Mouse (Mus musculus) adrenal gland, adult 2 months (tissue): ENCODE measurements around the gene Polr1b. TPM values are rescaled to one million over a fixed set of nuclear protein-coding genes. Genes with fewer than 3 reads are reported as not detected.
A peak's percentile ranks its signal among the peaks of the same experiment; 100 is the strongest.

Experiments
- DNase-seq: peaks from one replicate; pipeline ENCODE4 v3.0.0; 2021
- polyA plus RNA-seq: library from polyadenylated mRNA; depleted of rRNA; stranded (reverse); fragments of >200 nt; gene quantifications from 2 replicates; pipeline ENCODE4 v1.2.3, GENCODE M21; 2012
- total RNA-seq, 2 experiments: library from RNA; stranded (reverse); gene quantifications; 2 replicates each; pipeline ENCODE4 v1.2.3; 2021

The Polr1b gene
- total and polyA plus RNA-seq, 3 experiments: 15.1 to 19.0 (median 16.7) TPM

DNA sequence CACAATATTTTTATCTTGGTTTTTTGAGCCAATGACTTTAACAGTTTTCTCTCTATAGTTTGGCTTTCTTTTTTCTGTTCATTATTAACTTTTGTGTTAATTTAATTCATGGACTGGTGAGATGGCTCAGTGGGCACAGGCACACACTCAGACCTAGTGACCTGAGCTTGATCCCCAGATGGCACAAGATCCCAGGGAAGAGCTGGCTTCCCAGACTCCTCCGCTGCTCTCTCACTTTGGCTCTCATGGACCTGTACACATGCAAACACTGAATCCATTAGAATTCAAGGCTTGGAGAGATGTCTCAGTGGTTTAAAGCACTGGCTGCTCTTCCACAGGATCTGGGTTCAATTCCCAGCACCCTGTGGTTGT lies 15.6 kb downstream of the Polr1b start:
- no peak for DNase-seq

DNA sequence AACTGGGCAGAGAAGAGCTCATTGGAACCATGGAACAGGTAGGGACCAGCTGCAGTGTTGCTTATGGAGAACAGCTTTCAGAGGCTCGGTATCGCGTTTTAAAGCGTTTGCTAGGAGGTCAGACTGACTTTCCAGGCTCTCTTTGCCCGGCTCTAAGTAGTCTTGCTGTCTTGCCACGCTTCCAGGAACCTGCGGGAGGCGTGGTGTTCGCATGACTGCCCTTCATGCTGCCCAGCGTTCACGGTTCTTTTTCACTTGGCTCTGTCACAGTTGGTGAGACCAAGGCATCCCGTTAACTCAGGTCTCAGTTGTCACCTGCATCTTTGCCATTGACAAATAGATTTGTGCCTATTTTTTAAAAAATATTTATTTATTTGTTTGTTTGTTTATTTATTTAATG lies 17.3 kb downstream of the Polr1b start:
- no peak for DNase-seq

DNA sequence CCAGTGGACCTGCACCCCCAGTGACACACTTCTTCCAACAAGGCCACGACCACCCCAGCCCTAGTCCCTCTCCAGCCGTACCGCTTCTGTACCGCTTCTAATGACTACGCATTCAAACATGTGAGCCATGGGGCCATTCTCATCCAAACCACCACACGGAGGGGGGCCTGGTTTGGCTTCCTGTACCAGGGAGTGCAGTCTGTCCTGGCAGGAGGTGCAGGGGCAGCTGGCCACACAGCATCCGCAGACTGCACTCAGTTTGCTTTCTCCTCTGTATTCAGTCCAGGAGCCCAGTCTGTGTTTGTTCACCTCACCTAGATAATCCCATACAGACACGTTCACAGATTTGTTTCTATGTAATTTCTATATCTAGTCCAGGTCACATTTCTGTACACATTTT lies 21.2 kb downstream of the Polr1b start:
- DNase-seq: no peak

DNA sequence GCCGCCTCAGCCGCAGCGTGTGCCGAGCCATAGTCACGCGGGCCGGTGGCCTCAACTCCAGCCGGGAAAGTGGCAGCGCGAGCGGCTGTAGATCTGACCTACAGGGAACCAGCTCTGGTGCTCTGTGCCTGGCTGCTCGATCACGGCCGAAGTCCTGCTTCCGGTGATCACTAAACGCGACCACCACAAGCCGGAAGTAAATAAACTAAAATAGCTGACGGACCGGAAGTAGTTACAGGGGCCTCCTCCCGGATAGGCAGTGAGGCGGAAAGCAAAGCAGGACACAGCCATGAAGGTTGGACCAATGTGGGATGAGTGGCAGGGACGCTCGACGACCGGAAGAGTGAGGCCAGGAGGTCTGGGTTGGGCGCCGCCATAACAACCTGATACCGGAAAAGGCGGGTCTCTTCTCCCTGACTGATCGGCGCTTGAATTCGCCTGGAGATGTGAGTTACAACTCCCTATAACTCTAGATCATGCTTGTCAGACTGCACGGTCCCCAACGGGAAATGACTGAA lies 28.7 kb downstream of the Polr1b start, which contains the start of gene Chchd5:
Gene Chchd5, plus strand, starts transcription at position 289 of the 518 bp plus-strand sequence.
- peak; percentile 95 for DNase-seq

DNA sequence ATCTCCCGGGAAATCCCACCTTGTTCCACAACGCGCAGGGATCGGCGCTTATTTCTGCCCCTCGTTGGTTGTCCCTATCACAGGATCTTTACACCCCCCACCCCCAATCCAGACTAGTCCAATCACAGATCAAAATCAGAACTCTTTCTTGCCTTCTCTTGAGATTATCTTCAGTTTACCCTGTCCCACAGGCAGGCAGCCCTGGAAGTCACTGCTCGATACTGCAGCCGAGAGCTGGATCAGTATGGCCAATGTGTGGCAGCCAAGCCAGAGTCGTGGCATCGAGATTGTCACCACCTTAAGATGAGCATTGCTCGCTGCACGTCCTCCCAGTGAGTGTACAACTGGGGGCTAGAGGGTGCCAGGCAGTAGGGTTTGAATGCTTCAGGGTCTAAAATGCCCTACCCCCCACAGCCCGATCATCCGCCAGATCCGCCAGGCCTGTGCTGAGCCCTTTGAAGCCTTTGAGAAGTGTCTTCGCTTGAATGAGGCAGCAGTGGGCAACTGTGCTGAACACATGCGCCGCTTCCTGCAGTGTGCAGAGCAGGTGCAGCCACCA lies 29.3 kb downstream of the Polr1b start:
- DNase-seq: no peak

- DNase-seq: no peak
Observed at GRCm38 (mm10) chr2:129130776-129131175, 30.0 kb downstream of the Polr1b start.

DNA sequence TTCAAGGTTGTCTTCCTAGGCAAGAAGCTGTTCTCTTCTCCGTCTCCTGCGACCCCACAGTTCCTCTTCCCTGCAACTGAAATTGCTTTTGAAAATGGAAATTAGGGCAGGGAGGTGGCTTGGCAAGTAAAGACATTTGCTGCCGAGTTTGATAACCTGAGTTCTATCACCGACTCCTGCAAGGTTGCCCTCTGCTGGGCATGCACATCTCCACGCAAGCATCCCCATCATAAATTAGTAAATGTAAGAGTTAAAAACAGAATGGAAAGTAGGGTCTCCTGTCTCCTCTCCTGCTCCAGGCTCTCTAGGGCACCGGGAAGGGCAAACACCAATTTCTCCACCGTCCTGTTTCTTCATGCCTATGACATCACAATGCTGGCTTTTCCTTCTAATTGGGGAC lies 31.4 kb downstream of the Polr1b start:
- DNase-seq: peak; percentile 11

- DNase-seq: peak; percentile 85
Observed at GRCm38 (mm10) chr2:129133006-129133805, 32.4 kb downstream of the Polr1b start.

DNA sequence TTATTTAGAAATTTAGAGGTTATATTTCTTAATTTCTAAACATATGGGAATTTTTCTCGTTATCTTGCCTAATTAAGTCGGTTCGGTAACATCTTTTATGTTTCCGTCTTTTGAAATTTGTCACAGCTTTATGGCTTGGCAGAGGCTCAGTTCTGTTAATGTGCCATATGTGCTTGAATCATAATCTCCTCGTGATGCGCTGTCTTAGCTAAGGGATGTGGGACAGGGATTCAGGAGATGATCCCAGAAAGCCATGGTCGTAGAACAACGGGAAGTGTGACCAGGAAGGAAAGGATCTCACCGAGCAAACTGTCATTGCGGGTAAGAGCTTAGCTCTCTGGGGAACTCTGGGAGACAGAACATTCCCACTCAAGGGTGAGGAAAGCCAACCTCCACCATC lies 39.1 kb downstream of the Polr1b start:
- no peak for DNase-seq

- no peak for DNase-seq
Observed at GRCm38 (mm10) chr2:129148836-129149235, 48.0 kb downstream of the Polr1b start.

DNA sequence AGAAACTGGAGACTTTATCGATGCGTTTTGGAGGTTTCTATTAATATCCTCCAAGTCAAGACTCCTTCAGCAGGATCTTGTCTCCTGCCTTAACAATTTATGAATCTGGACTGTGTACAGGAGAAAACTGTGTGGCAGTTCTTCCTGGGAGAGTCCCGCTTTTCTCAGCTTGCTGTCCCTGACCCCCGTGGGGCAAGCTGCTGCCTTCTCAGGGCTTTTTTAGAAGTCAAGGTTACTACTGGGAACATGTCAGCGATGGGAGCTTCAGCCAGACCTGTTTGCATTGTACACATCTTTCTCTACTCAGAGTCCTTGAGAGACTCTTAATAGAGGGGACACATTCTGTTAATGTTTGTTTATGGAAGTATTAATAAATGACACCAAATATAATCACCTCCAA lies 49.6 kb downstream of the Polr1b start:
- peak; percentile 51 for DNase-seq

- DNase-seq: no peak
Observed at GRCm38 (mm10) chr2:129151111-129151510, 50.3 kb downstream of the Polr1b start.

DNA sequence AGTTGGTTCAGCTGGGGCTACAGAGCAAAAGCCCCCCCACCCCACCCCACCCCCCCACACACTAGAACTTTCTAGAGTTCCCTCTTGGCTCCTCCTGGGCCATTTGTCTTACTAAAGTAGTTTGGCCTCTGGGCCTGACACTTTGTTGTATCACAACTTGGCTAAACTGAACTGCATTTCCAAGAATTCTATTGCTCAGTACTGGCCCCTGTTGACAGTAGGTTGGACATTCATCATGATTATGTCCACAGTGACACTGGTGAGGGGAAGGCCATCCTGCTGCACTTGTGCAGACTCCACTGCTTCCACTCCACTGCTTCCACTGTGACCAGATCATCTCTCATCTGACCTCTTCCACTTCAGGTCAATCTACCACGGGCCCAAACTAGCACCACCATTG lies 52.0 kb downstream of the Polr1b start:
- peak; percentile 52 for DNase-seq

DNA sequence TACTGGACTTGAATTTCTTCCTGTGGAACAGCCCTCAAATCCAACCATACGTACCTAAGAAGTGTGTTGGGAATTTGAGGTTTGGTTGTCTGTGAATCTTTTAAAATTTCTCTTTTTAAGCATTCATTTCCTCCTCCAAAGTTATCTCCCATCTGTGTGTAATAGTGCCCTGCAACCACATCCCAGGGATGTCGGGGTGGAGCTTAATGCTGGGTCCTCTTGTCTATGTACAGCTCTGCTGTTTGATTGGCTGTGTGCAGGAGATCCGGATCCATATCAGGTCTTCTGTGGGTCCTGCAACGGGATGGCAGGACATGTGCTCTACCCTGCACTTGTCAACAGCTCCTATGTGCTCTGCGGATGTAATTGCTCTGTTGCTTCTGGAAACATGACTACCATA lies 64.0 kb downstream of the Polr1b start:
- DNase-seq: no peak

GRCm38 (mm10) chr2:129166466-129167463 lies 66.0 kb downstream of the Polr1b start:
- no peak for DNase-seq

DNA sequence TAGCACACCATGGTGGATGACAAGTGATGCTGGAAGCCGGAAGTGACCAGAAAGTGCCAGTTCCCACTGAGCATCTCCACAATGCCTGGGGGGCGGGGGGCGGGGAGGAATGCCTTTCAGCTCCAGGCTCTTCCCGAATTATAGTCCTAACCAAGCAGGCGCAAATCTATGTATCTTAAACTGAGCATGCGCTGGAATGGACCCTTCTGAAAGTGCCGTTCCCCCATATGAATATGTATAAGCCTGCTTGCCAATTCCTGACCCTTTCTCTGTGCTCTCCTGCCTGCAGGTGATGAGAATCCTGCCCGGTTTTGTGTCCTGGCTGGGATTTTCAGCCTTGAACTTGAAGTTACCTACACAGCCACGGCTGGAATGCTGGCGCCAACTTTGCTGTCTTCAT lies 72.6 kb downstream of the Polr1b start:
- DNase-seq: no peak

- peak; percentile 44 for DNase-seq
Observed at GRCm38 (mm10) chr2:129174474-129174873, 73.7 kb downstream of the Polr1b start.

GRCm38 (mm10) chr2:129175636-129176035 lies 74.8 kb downstream of the Polr1b start:
- DNase-seq: peak; percentile 30
